Mouse (Mus musculus) heart, postnatal 0 days (tissue): ENCODE data around the gene Ninj1.

Experiments used
- CTCF ChIP-seq: IDR thresholded peaks from 2 replicates; pipeline ENCODE4 v1.5.1; 2016; ENCODE audit warnings: antibody characterized with exemption, control low read depth, low read depth
- EP300 ChIP-seq: IDR thresholded peaks from 2 replicates; pipeline ENCODE4 v1.6.1; 2016; ENCODE audit warnings: antibody characterized with exemption, low read depth

GRCm38 (mm10) chr13:49234711-49235110 is 47.4 kb downstream of the Ninj1 start:
- no peak for TF ChIP-seq CTCF
- TF ChIP-seq EP300, result no peak
